Mouse (Mus musculus): ENCODE data around the gene Hoxa6. TPM values are rescaled to one million over a fixed set of nuclear protein-coding genes. Genes with fewer than 3 reads are reported as not detected.

The Hoxa6 gene
- total and polyA plus RNA-seq, 3 experiments = 0.58 to 2.2 (median 2.1) TPM

- H3K27me3 ChIP-seq (replicated peaks) = no peaks in the 10 kb centered on the region
- no peak for DNase-seq (ENCODE audit: extremely low read depth)
- in situ Hi-C loops (cut with MboI; ENCODE audit: low pct_ligation_motif_present, low pct_unique_long_range_greater_than_20kb, low sequenced_read_pairs) = no loop called here
Observed at GRCm38 (mm10) chr6:52183311-52184080, 25.0 kb downstream of the Hoxa6 start.

DNA sequence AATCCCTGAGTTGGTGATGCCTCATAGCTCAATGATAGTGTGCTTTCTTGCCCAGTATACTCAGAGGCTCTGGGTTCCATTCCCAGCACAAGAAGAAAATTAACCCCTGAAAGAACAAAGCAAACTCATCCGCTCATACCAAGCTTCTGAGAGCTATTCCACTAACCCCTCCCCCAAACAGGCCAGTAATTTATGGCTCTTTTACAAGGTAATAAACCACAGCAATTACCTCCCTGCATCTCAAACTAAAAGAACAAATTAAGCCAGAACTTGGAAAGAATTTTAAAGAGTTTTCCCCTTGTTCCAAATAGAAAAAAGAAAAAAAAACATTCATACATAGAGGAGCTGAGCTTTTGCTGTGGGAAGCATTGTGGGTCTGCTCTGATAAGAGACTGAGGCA is 25.7 kb downstream of the Hoxa6 start:
- no peak overlapping the region for H3K27ac ChIP-seq (ENCODE audit: insufficient read depth, low read depth)
- no peak overlapping the region for H3K4me2 ChIP-seq (ENCODE audit: insufficient read depth, low read depth, poor library complexity, severe bottlenecking)
- no peaks in the 10 kb centered on the region for H3K27me3 ChIP-seq (replicated peaks)

More at GRCm38 (mm10) chr6:52183311-52184080, 25.0 kb downstream of the Hoxa6 start:
- H3K27ac ChIP-seq (ENCODE audit: insufficient read depth, low read depth) = no peak overlapping the region
- no peak overlapping the region for H3K4me3 ChIP-seq (replicated peaks in 1 of 3; ENCODE audit: low read depth in 2 of 3, low read length in 2 of 3, poor library complexity in 1 of 3)
- H3K36me3 ChIP-seq (replicated peaks in 1 of 2; ENCODE audit: control insufficient read depth in 1 of 2, insufficient read depth in 1 of 2, low read length in 1 of 2) = no peaks in the 10 kb centered on the region
- no peaks in the 10 kb centered on the region for H3K4me1 ChIP-seq (ENCODE audit: control insufficient read depth in 1 of 2, insufficient read depth in 2 of 2)
- H3K9ac ChIP-seq (ENCODE audit: insufficient read depth, low read depth) = no peak overlapping the region
- no peaks in the 10 kb centered on the region for H3K9me3 ChIP-seq (replicated peaks; ENCODE audit: low read length)
- dilution Hi-C loops (cut with MboI; ENCODE audit: extremely low pct_ligation_motif_present, extremely low pct_unique_long_range_greater_than_20kb, low sequenced_read_pairs) = no loop called here
- no peak overlapping the region for H3K4me2 ChIP-seq (ENCODE audit: insufficient read depth, low read depth, poor library complexity, severe bottlenecking)
- no peak for TF ChIP-seq USF2 (conservative IDR thresholded peaks at IDR 0.05; ENCODE audit: low read depth, low read length)
- no peak for TF ChIP-seq ETS1 (conservative IDR thresholded peaks at IDR 0.05; ENCODE audit: low read depth, low read length)
- no peak for TF ChIP-seq RCOR1 (conservative IDR thresholded peaks at IDR 0.05; ENCODE audit: low read depth, low read length)
- no peak for TF ChIP-seq KAT2A (IDR thresholded peaks at IDR 0.05; ENCODE audit: insufficient replicate concordance, low read length)
- no peak for TF ChIP-seq E2F4 (IDR thresholded peaks at IDR 0.05; ENCODE audit: insufficient replicate concordance, low read depth, low read length)
- no peak for TF ChIP-seq BHLHE40 (IDR thresholded peaks at IDR 0.05; ENCODE audit: low read depth, low read length)
- no peak for TF ChIP-seq SMC3 (IDR thresholded peaks at IDR 0.05; ENCODE audit: low read depth, low read length)
- TF ChIP-seq POLR2A (IDR thresholded peaks at IDR 0.05; ENCODE audit: low read depth, low read length) = no peak
- TF ChIP-seq ZNF384 (IDR thresholded peaks at IDR 0.05; ENCODE audit: low read depth, low read length) = no peak
- no peak for TF ChIP-seq NELFE (IDR thresholded peaks at IDR 0.05; ENCODE audit: low read depth, low read length)
- TF ChIP-seq JUND (conservative IDR thresholded peaks at IDR 0.05; ENCODE audit: low read depth, low read length) = no peak
- TF ChIP-seq MAFK (IDR thresholded peaks at IDR 0.05; ENCODE audit: insufficient replicate concordance, low read length) = no peak
- no peak for TF ChIP-seq ZKSCAN1 (IDR thresholded peaks at IDR 0.05; ENCODE audit: borderline replicate concordance, low read depth, low read length)
- H3K79me2 ChIP-seq (replicated peaks; ENCODE audit: control insufficient read depth, extremely low read depth, insufficient read depth, poor library complexity, severe bottlenecking) = no peaks in the 10 kb centered on the region

More for the DNA sequence above, 25.7 kb downstream of the Hoxa6 start:
- dilution Hi-C loops (cut with MboI; ENCODE audit: extremely low pct_ligation_motif_present, extremely low pct_unique_long_range_greater_than_20kb, low sequenced_read_pairs) (no loop called here), in situ Hi-C loops (cut with MboI; ENCODE audit: low pct_ligation_motif_present, low pct_unique_long_range_greater_than_20kb, low sequenced_read_pairs) (no loop called here)
- no peak for DNase-seq (ENCODE audit: extremely low read depth)
- Histone ChIP-seq H3K36me3 (replicated peaks in 1 of 2; ENCODE audit: control insufficient read depth in 1 of 2, insufficient read depth in 1 of 2, low read length in 1 of 2) (no peaks in the 10 kb centered on the region), H3K79me2 (replicated peaks; ENCODE audit: control insufficient read depth, extremely low read depth, insufficient read depth, poor library complexity, severe bottlenecking) (no peaks in the 10 kb centered on the region), H3K4me3 (replicated peaks in 1 of 3; ENCODE audit: low read depth in 2 of 3, low read length in 2 of 3, poor library complexity in 1 of 3) (no peak overlapping the region), H3K9me3 (replicated peaks; ENCODE audit: low read length) (no peaks in the 10 kb centered on the region), H3K9ac (ENCODE audit: insufficient read depth, low read depth) (no peak overlapping the region), H3K4me1 (ENCODE audit: control insufficient read depth in 1 of 2, insufficient read depth in 2 of 2) (no peaks in the 10 kb centered on the region)
- no peak for TF ChIP-seq CHD2 (IDR thresholded peaks at IDR 0.05; ENCODE audit: low read length)
- TF ChIP-seq MAX (IDR thresholded peaks at IDR 0.05; ENCODE audit: low read length) = no peak
- TF ChIP-seq JUN (IDR thresholded peaks at IDR 0.05; ENCODE audit: insufficient read depth, low read depth, low read length) = no peak
- no peak for TF ChIP-seq ELF1 (IDR thresholded peaks at IDR 0.05; ENCODE audit: low read depth, low read length)
- TF ChIP-seq ZKSCAN1 (IDR thresholded peaks at IDR 0.05; ENCODE audit: borderline replicate concordance, low read depth, low read length) = no peak

All from CH12.LX (cell line).